Mouse (Mus musculus) retina, postnatal 1 day (tissue): Measurements from ENCODE around the gene Gm43720.
"Not testable (repeated sequence)": the region's sequence is repeated elsewhere in the genome, so short reads cannot be mapped to it uniquely, and the experiment has no call there.

Source experiments
- DNase-seq: peaks from one replicate; pipeline ENCODE4 v3.0.0-alpha.2; 2012

Gm43720 gene

GRCm38 (mm10) chr5:138260834-138261233 lies 18.9 kb downstream of the Gm43720 start:
- DNase-seq: no peak

DNA sequence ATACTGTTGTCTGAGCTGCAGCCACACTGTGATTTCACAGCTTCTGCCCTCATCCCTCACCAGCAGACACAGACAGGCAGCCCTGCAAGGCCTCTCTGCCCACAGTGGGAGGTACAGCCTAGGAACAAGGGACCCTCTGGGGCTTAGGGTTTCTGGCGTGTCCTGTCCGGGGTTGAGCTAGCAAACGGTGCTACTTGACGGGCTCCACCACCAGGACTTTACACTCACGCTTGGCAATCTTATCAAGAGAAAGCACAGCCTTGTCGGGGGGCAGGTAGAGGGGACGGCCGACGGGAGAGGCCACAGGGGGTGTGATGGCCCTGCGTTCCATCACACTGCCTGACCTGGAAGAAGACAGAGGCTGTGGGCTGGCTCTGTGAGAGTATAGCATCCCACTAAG lies 19.7 kb downstream of the Gm43720 start:
- no peak for DNase-seq

DNA sequence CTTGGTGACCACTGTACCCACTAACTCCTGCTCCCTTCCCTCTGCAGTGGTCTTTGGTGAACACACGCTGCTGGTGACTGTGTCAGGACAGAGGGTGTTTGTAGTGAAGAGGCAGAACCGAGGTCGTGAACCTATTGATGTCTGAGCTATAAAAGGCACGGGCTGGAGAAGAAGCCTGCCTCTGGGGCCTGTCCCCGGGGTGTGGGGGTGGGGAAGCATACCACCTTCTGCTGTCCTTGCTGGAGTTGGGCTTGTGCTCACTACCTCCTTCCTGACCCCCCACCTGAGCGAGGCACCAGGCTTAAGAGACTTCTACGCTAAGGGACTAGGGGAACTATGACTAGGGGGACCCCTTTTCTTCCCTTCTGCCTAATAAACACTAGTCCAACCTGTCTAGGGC lies 20.8 kb downstream of the Gm43720 start:
- DNase-seq: no peak

DNA sequence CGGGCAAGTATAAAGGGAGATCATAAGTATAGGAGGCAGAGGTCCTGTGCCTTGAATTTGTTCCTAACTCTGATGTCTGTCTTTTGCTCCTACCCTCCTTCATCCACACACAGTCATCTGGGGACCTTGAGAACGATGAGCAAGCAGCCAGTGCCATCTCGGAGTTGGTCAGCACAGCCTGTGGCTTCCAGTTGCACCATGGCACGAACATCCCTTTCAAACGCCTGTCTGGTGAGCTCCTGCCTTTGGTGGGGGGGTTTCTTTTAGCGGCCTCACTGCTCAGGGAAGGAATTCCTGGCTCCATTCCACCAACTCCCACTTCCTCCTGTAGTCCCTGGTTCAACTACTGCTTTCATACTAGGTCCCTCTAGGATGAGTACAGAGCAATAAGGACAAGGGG lies 21.2 kb downstream of the Gm43720 start:
- DNase-seq: no peak

DNA sequence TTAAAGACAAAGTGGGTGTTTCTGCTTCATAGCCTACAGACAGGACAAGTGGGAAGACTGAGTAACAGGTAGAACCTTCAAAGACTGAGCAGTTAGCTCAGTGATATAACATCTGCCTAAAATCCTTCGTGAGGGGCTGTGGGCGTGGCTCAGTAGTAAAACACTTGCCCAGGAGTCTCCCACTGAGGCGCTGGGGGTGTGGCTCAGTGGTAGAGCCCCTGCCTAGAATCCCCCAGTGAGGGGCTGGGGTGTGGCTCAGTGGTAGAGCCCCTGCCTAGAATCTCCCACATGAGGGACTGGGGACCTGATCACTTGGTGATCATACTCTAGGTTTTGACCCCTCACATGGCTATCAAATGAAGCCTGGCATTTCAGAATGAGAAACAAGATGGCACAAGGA lies 21.7 kb downstream of the Gm43720 start:
- no peak for DNase-seq

- no peak for DNase-seq
Observed at GRCm38 (mm10) chr5:138257585-138257978, 22.2 kb downstream of the Gm43720 start.

DNA sequence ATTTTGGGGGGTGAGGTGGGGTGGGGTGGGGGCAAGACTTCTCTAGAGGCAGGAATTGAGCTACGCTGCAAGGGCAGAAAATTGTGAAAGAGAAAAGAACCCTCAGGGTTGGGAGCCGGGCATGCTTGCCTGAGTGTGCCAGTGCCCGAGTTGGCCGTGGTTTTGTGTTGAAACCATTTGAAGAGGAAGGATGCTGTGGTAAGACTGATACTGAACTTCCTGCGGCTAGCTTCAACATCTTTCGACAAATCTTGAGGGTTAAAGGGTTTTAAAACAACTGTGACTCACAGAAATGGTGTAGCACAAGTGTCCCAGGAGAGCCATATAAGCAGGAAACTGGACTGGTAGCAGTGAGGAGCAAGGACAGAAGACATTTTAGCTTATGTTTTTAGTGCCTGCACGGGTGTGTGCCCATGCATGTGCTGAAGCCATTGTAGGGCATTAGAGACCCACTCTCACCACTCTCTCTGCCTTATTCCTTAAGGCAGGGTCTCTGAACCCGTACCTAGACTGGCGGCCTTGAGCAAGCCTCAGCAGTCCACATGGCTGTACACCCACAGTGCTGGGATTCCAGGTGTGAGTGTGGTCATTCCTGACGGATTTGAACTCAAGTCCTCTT lies 22.7 kb downstream of the Gm43720 start:
- DNase-seq: no peak

DNA sequence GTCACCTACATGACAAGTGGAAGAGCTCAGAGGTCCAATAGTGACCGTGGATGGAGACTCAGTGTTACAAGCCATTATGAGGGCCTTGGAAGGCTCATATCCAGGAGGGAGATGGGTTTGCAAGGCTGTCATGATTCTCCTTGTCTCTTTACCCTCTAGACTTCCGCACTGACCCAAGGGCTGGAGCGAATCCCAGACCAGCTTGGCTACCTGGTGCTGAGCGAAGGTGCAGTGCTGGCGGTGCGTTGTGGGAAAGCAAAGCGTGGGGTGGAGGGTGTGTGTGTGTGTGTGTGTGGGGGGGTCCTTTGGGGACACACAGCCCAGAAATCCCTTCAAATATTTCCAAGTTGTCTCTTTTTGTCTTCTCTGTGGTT lies 23.7 kb downstream of the Gm43720 start:
- no peak for DNase-seq

GRCm38 (mm10) chr5:138255353-138256093 lies 24.2 kb downstream of the Gm43720 start, which contains the start of gene Lamtor4:
Gene Lamtor4 (plus strand): TSS chr5:138255482.
- DNase-seq: peak; percentile 98

DNA sequence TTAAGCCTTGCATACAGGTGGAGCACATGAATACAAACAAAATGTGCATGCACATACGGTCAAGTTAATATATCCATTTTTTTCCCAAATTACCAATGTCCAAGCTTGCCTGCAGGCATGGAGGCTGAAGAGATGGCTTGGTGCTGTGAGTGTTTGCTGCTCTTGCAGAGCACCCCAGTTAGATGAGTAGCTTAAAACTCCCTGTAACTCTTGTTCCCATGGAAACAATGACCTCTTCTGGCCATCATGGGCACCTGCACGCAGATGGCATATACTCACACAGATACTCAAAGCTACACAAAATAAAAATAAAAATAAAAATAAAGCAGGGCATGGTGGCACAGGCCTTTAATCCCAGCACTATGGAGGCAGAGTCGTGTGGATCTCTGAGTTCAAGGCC lies 26.7 kb downstream of the Gm43720 start:
- no peak for DNase-seq

- no peak for DNase-seq
Observed at GRCm38 (mm10) chr5:138251144-138251543, 28.6 kb downstream of the Gm43720 start.

DNA sequence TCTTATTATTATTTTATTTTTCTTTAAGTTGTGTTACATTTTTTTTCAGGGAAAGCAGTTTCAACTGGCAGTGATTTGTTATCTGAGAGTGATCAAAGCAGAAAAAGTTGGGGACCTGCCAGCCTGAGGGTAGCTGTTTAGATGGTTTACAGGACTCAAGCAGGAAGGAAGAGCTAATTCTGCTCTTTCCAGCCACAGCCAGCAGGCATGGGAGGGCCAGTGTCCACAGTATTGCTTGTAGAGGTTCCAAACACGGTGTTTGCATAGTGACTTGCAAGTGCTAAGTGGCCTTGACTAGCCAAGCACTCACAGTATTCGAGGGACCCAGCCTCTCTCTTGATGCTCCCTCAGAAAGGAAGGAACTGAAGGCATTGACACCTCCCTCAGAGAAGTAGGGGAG lies 38.2 kb downstream of the Gm43720 start:
- no peak for DNase-seq

- DNase-seq: no peak
Observed at GRCm38 (mm10) chr5:138234224-138234623, 45.5 kb downstream of the Gm43720 start.

- DNase-seq: no peak
Observed at GRCm38 (mm10) chr5:138233778-138234177, 46.0 kb downstream of the Gm43720 start.

- DNase-seq: no peak
Observed at GRCm38 (mm10) chr5:138229511-138229910, 50.2 kb downstream of the Gm43720 start.

DNA sequence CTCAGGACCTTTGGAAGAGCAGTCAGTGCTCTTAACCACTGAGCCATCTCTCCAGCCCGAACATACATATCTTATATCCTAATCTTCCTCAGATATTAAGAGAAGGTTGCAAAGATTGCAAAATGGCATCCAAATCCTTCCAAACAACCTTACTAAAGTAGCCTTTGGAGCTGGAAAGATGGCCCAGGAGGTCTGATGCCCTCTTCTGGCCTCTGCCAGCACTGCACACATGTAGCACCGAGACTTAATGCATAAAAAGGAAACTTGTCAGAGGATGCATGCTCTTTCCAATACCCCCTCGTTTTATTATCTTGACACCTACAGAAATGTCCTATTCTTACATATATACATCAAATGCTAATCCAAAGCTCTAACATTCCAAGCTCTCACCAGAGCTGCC lies 51.7 kb downstream of the Gm43720 start:
- DNase-seq: peak; percentile 21

DNA sequence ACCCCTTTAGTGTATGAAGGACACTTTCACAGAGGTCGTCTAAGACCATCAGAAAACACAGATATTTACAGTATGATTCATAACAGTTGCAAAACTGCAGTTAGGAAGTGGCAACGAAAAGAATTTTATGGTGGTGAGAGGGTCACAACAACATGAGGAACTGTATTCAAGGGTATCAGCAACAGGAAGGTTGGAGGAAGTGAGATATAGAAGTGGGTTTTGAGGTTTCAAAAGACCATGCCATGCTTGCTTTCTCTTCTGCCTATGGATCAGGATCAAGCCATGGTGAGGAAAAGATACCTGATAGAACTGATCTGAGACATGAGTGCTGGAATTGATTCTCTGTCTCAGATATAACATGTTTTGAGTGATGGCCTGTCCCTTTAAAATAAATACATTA lies 52.4 kb downstream of the Gm43720 start:
- DNase-seq: no peak

DNA sequence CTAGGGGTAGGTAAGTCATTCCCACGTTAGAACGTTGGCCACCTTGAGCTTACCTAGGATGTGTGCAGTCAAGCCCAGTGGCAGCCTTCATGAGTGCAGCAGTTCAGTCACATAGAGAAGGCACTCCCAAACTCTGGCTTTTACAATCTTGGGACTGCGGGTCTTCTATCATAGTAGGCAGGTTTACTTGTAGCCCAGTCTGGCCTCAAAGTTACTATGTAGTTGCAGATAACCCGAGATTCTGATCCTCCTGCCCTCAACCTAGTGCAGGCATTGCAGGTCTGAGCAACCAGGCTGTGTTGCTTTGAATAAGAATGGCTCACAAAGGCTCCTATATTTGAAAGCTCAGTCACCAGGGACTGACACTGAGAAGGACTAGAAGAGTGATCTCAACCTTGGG lies 53.3 kb downstream of the Gm43720 start:
- no peak for DNase-seq

DNA sequence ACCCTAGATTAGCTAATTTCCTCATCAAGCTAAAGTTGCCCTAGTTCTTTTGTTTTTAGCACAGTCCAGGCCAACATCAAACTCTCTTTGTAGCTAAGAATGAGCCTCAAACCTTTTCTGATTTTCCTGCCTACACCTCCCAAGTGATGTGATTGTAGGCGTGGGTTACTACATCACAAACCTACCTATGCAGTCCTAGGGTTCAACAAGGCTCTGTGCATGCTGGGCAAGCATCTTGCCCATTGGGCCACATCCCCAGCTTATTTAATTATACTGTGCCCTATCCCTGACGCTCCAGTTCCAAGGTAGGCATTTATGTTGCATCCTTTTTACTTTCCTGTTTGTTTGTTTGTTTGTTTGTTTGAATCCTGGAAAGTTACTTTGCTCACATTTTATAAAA lies 54.1 kb downstream of the Gm43720 start, which contains the start of gene Nxpe5:
TSS of gene Nxpe5 (plus strand) at position 199 of the 400 bp plus-strand sequence.
- DNase-seq: no peak

DNA sequence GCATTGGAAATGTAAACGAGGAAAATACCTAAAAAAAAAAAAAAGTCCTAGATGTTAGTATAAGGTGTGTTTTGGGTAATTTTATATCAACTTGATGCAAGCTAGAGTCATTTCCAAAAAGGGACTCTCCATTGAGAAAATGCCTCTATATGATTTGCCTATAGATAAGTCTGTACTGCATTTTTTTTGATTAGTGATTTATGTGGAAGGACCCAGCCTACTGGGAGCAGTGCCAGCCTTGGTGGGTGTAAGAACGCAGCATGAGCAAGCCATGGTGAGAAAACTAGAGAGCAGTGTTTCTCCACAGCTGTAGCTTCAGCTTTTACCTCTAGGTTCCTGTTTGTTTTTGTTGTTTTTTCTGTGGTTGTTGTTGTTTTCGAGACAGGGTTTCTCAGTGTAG lies 56.5 kb downstream of the Gm43720 start:
- DNase-seq: no peak

DNA sequence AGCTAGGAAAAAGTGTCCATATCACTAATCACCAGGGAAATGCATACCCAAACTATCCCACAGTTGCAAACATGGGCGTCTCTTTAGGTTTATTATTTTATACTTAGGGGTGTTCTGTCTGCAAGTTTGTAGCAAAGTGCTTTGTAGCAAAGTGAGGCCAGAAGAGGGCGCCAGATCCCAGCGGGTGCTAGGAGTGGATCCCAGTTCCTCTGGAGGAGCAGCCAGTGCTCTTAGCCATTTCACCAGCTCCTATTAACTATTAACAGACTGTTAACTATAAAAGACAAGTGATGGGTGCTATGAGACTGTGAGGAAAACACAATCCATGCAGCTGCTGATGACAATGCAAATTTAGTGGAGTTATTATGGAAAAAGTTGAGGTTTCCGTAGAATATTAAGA lies 57.6 kb downstream of the Gm43720 start:
- peak; percentile 70 for DNase-seq

GRCm38 (mm10) chr5:138219864-138220263 lies 59.9 kb downstream of the Gm43720 start:
- DNase-seq: no peak

- DNase-seq: not testable (repeated sequence)
Observed at GRCm38 (mm10) chr5:138216632-138217031, 63.1 kb downstream of the Gm43720 start.
